Mouse (Mus musculus) thymus, adult 2 months (tissue): ENCODE data around the gene Rbfox3.

ENCODE experiments used
- CTCF ChIP-seq: fragments of 200-500 bp; IDR thresholded peaks from 2 replicates; pipeline ENCODE4 v1.5.1; 2012; ENCODE audit warnings: mild to moderate bottlenecking, control low read depth, low read length, moderate library complexity, borderline replicate concordance; ENCODE audit not compliant: control insufficient read depth, poor library complexity, insufficient read depth; ENCODE audit errors: extremely low read depth
- POLR2A ChIP-seq: fragments of 200-500 bp; IDR thresholded peaks from 2 replicates; pipeline ENCODE4 v1.6.1; 2012; ENCODE audit warnings: mild to moderate bottlenecking, low read length, control low read depth, moderate library complexity; ENCODE audit not compliant: control insufficient read depth, poor library complexity, insufficient read depth; ENCODE audit errors: extremely low read depth

DNA sequence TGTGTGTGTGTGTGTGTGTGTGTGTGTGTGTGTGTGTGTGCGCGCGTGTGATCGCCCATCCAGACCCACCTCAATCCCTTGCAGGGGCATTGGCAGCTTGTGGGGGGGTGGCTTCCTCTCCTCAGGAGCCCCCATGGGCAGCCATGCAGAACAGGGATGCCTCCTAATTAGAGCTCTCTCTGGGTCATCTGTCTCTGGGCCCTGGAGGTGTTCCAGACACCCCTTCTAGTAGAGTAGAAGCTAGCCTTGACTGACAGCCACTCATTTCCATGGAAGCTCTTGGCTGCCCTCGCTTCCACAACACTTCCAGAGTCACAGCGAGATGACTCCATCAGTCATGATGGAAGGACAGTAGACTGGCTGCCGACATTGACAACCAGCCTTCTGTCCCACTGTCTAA, 140.6 kb downstream of the Rbfox3 start:
- TF ChIP-seq POLR2A (no peak), CTCF (no peak)
